Mouse (Mus musculus) brain, embryonic 18.5 days (tissue): ENCODE data around the gene Alkbh3.

ENCODE experiments used
- DNase-seq: peaks from one replicate; pipeline ENCODE4 v3.0.0-alpha.2; 2012; ENCODE audit warnings: low read depth, low spot score

The Alkbh3 gene

GRCm38 (mm10) chr2:93954781-93955578 is 55.6 kb downstream of the Alkbh3 start:
- DNase-seq, result no peak

- DNase-seq, result no peak
Observed at GRCm38 (mm10) chr2:93953726-93954125, 56.9 kb downstream of the Alkbh3 start.

- DNase-seq, result no peak
Observed at GRCm38 (mm10) chr2:93946976-93947375, 63.6 kb downstream of the Alkbh3 start.

GRCm38 (mm10) chr2:93944855-93945254 is 65.8 kb downstream of the Alkbh3 start:
- no peak for DNase-seq

- DNase-seq, result no peak
Observed at GRCm38 (mm10) chr2:93944099-93944498, 66.5 kb downstream of the Alkbh3 start.

- no peak for DNase-seq
Observed at GRCm38 (mm10) chr2:93941670-93942069, 68.9 kb downstream of the Alkbh3 start.

GRCm38 (mm10) chr2:93938534-93938933 is 72.1 kb downstream of the Alkbh3 start:
- no peak for DNase-seq
